Mouse (Mus musculus) lung, embryonic 16.5 days (tissue): ENCODE results near the gene C5ar1. TPM values are rescaled to one million over a fixed set of nuclear protein-coding genes. Genes with fewer than 3 reads are reported as not detected.

Experiments
- ATAC-seq: fragments of 200-750 bp; cut with Nextera tagmentation; 2 replicates; pipeline ENCODE4 v1.8.0; 2017; ENCODE audit warnings: low read depth, mild to moderate bottlenecking, moderate library complexity
- H3K27ac ChIP-seq: fragments of 300-500 bp; sonication (generic); 2 replicates; pipeline ENCODE4 v1.5.1; 2014; ENCODE audit warnings: mild to moderate bottlenecking, control low read depth, low read length
- H3K27me3 ChIP-seq: fragments of 300-500 bp; sonication (generic); 2 replicates; pipeline ENCODE4 v1.6.1; 2014; ENCODE audit warnings: low read depth, low read length, mixed read lengths; ENCODE audit not compliant: control insufficient read depth, insufficient read depth
- H3K36me3 ChIP-seq: fragments of 300-500 bp; sonication (generic); 2 replicates; pipeline ENCODE4 v1.6.1; 2014; ENCODE audit warnings: low read length; ENCODE audit not compliant: control insufficient read depth, insufficient read depth
- H3K4me1 ChIP-seq: fragments of 300-500 bp; sonication (generic); replicated peaks from 2 replicates; pipeline ENCODE4 v1.6.1; 2014; ENCODE audit warnings: low read length, mixed read lengths; ENCODE audit not compliant: control insufficient read depth, insufficient read depth
- H3K4me2 ChIP-seq: fragments of 300-500 bp; sonication (generic); 2 replicates; pipeline ENCODE4 v1.6.1; 2014; ENCODE audit warnings: low read depth, low read length, control low read depth
- H3K4me3 ChIP-seq: fragments of 300-500 bp; sonication (generic); 2 replicates; pipeline ENCODE4 v1.5.1; 2014; ENCODE audit warnings: mild to moderate bottlenecking, low read length, control low read depth
- H3K9ac ChIP-seq: fragments of 300-500 bp; sonication (generic); 2 replicates; pipeline ENCODE4 v1.6.1; 2014; ENCODE audit warnings: low read length, control low read depth
- H3K9me3 ChIP-seq: fragments of 300-500 bp; sonication (generic); 2 replicates; pipeline ENCODE4 v1.6.1; 2016; ENCODE audit warnings: low read length; ENCODE audit not compliant: control insufficient read depth
- WGBS: fragments of 180-500 bp; shearing (Covaris S2); extraction: QIAGEN DNeasy Blood & Tissue Kit; methylation state at CpG from one replicate; pipeline ENCODE4 v1.1.7; 2014; 5-methylcytosine and 5-hydroxymethylcytosine counted together
- polyA plus RNA-seq: library from polyadenylated mRNA; unstranded; fragments of >200 nt; fragmentation: Nextera tagmentation; extraction: Ambion mirVana; gene quantifications from 2 replicates; pipeline ENCODE4 v1.2.1, GENCODE M21; 2015

Gene C5ar1
- polyA plus RNA-seq, 1 experiment from 2014 or later = 3.4 TPM

- Histone ChIP-seq H3K36me3 (peaks cover 24% of the 10 kb centered on the region), H3K9me3 (no peaks in the 10 kb centered on the region), H3K27me3 (no peaks in the 10 kb centered on the region), H3K27ac (peak overlapping the region; percentile 39), H3K4me1 (no peaks in the 10 kb centered on the region), H3K4me3 (no peak overlapping the region), H3K4me2 (no peak overlapping the region), H3K9ac (no peak overlapping the region)
- WGBS = 71% methylated on average over 5 of the region's 5 CpGs
- ATAC-seq = no peak
Measured at GRCm38 (mm10) chr7:16197166-16197565, 62.2 kb downstream of the C5ar1 start.

Other genes starting within 250 kb of the C5ar1 start
- 5.9 TPM in 2 replicates for gene Bicra, start 211.6 kb downstream of the C5ar1 start, polyA plus RNA-seq
- 0.06 TPM in 1 of 2 replicates, not detected in the other for gene Zfp541, start 197.7 kb downstream of the C5ar1 start, polyA plus RNA-seq
- 167 and 202 TPM in 2 replicates for gene Napa, start 161.1 kb downstream of the C5ar1 start, polyA plus RNA-seq
- gene Kptn, start 139.6 kb downstream of the C5ar1 start, polyA plus RNA-seq = 28.3 and 31.7 TPM in 2 replicates
- gene Slc8a2, start 129.7 kb downstream of the C5ar1 start, polyA plus RNA-seq = 0.08 and 0.10 TPM in 2 replicates
- 19.5 and 19.8 TPM in 2 replicates for gene Meis3, start 84.5 kb downstream of the C5ar1 start, polyA plus RNA-seq
- 13.8 and 14.9 TPM in 2 replicates for gene Dhx34, start 37.5 kb downstream of the C5ar1 start, polyA plus RNA-seq
- 0.44 and 0.53 TPM in 2 replicates for gene C5ar2, start 15.4 kb downstream of the C5ar1 start, polyA plus RNA-seq
- gene Inafm1, start 14.1 kb upstream of the C5ar1 start, polyA plus RNA-seq = 12.1 and 12.3 TPM in 2 replicates
- gene Ccdc9, start 27.3 kb upstream of the C5ar1 start, polyA plus RNA-seq = 20.1 and 25.9 TPM in 2 replicates
- 12.4 and 14.3 TPM in 2 replicates for gene Bbc3, start 48.9 kb upstream of the C5ar1 start, polyA plus RNA-seq
- gene Sae1, start 128.3 kb upstream of the C5ar1 start, polyA plus RNA-seq = 281 and 310 TPM in 2 replicates
- 13.1 and 13.2 TPM in 2 replicates for gene Zc3h4, start 141.4 kb upstream of the C5ar1 start, polyA plus RNA-seq
- 34.8 and 39.1 TPM in 2 replicates for gene Tmem160, start 193.2 kb upstream of the C5ar1 start, polyA plus RNA-seq
- gene Npas1, start 218.2 kb upstream of the C5ar1 start, polyA plus RNA-seq = 0.38 and 0.39 TPM in 2 replicates